Mouse (Mus musculus): ENCODE data around the gene Dcaf8. TPM values are rescaled to one million over a fixed set of nuclear protein-coding genes. Genes with fewer than 3 reads are reported as not detected.

Dcaf8 gene
- polyA plus RNA-seq, 1 experiment = 72.7 TPM

GRCm38 (mm10) chr1:172188891-172189290, 41.0 kb downstream of the Dcaf8 start:
- TF ChIP-seq CTCF (IDR thresholded peaks at IDR 0.05; ENCODE audit: control insufficient read depth, insufficient read depth, low read length) = peak; percentile 53
- no peak for TF ChIP-seq POLR2A (IDR thresholded peaks at IDR 0.05; ENCODE audit: borderline replicate concordance, control insufficient read depth, low read depth, low read length)
- 82% methylated on average over 4 of the region's 4 CpGs for WGBS
- no peak overlapping the region for H3K4me3 ChIP-seq (replicated peaks; ENCODE audit: control insufficient read depth, low read depth, low read length)
- H3K27ac ChIP-seq (ENCODE audit: control insufficient read depth, insufficient read depth, low read depth, low read length, poor library complexity) = no peak overlapping the region
- no peaks in the 10 kb centered on the region for H3K4me1 ChIP-seq (ENCODE audit: control insufficient read depth, insufficient read depth, low read length)

- no peak overlapping the region for H3K27ac ChIP-seq (ENCODE audit: control insufficient read depth, insufficient read depth, low read depth, low read length, poor library complexity)
- WGBS = 91% methylated on average over 2 of the region's 2 CpGs
- TF ChIP-seq CTCF (IDR thresholded peaks at IDR 0.05; ENCODE audit: control insufficient read depth, insufficient read depth, low read length) (no peak), POLR2A (IDR thresholded peaks at IDR 0.05; ENCODE audit: borderline replicate concordance, control insufficient read depth, low read depth, low read length) (no peak)
- no peak overlapping the region for H3K4me3 ChIP-seq (replicated peaks; ENCODE audit: control insufficient read depth, low read depth, low read length)
- no peaks in the 10 kb centered on the region for H3K4me1 ChIP-seq (ENCODE audit: control insufficient read depth, insufficient read depth, low read length)
Observed at GRCm38 (mm10) chr1:172191578-172191977, 43.7 kb downstream of the Dcaf8 start.

- Histone ChIP-seq H3K4me3 (replicated peaks; ENCODE audit: control insufficient read depth, low read depth, low read length) (no peak overlapping the region), H3K4me1 (ENCODE audit: control insufficient read depth, insufficient read depth, low read length) (no peaks in the 10 kb centered on the region), H3K27ac (ENCODE audit: control insufficient read depth, insufficient read depth, low read depth, low read length, poor library complexity) (no peak overlapping the region)
- 90% methylated on average over 3 of the region's 3 CpGs for WGBS
- TF ChIP-seq CTCF (IDR thresholded peaks at IDR 0.05; ENCODE audit: control insufficient read depth, insufficient read depth, low read length) (no peak), POLR2A (IDR thresholded peaks at IDR 0.05; ENCODE audit: borderline replicate concordance, control insufficient read depth, low read depth, low read length) (no peak)
Observed at GRCm38 (mm10) chr1:172192217-172192616, 44.3 kb downstream of the Dcaf8 start.

- WGBS = 85% methylated on average over 8 of the region's 8 CpGs
- TF ChIP-seq CTCF (IDR thresholded peaks at IDR 0.05; ENCODE audit: control insufficient read depth, insufficient read depth, low read length) (no peak), POLR2A (IDR thresholded peaks at IDR 0.05; ENCODE audit: borderline replicate concordance, control insufficient read depth, low read depth, low read length) (no peak)
- Histone ChIP-seq H3K4me3 (replicated peaks; ENCODE audit: control insufficient read depth, low read depth, low read length) (no peak overlapping the region), H3K27ac (ENCODE audit: control insufficient read depth, insufficient read depth, low read depth, low read length, poor library complexity) (no peak overlapping the region), H3K4me1 (ENCODE audit: control insufficient read depth, insufficient read depth, low read length) (no peaks in the 10 kb centered on the region)
Observed at GRCm38 (mm10) chr1:172194435-172194834, 46.6 kb downstream of the Dcaf8 start.

- Histone ChIP-seq H3K27ac (ENCODE audit: control insufficient read depth, insufficient read depth, low read depth, low read length, poor library complexity) (no peak overlapping the region), H3K4me3 (replicated peaks; ENCODE audit: control insufficient read depth, low read depth, low read length) (no peak overlapping the region), H3K4me1 (ENCODE audit: control insufficient read depth, insufficient read depth, low read length) (no peaks in the 10 kb centered on the region)
- TF ChIP-seq POLR2A (IDR thresholded peaks at IDR 0.05; ENCODE audit: borderline replicate concordance, control insufficient read depth, low read depth, low read length) (no peak), CTCF (IDR thresholded peaks at IDR 0.05; ENCODE audit: control insufficient read depth, insufficient read depth, low read length) (no peak)
- WGBS = 58% methylated on average over 3 of the region's 3 CpGs
Observed at GRCm38 (mm10) chr1:172197146-172197545, 49.3 kb downstream of the Dcaf8 start.

GRCm38 (mm10) chr1:172197851-172198250, 50.0 kb downstream of the Dcaf8 start:
- Histone ChIP-seq H3K4me1 (ENCODE audit: control insufficient read depth, insufficient read depth, low read length) (no peaks in the 10 kb centered on the region), H3K4me3 (replicated peaks; ENCODE audit: control insufficient read depth, low read depth, low read length) (no peak overlapping the region), H3K27ac (ENCODE audit: control insufficient read depth, insufficient read depth, low read depth, low read length, poor library complexity) (no peak overlapping the region)
- TF ChIP-seq POLR2A (IDR thresholded peaks at IDR 0.05; ENCODE audit: borderline replicate concordance, control insufficient read depth, low read depth, low read length) (no peak), CTCF (IDR thresholded peaks at IDR 0.05; ENCODE audit: control insufficient read depth, insufficient read depth, low read length) (no peak)
- 89% methylated on average over 5 of the region's 5 CpGs for WGBS

GRCm38 (mm10) chr1:172198316-172198715, 50.4 kb downstream of the Dcaf8 start:
- 94% methylated on average over 8 of the region's 8 CpGs for WGBS
- no peak for TF ChIP-seq CTCF (IDR thresholded peaks at IDR 0.05; ENCODE audit: control insufficient read depth, insufficient read depth, low read length)
- no peak for TF ChIP-seq POLR2A (IDR thresholded peaks at IDR 0.05; ENCODE audit: borderline replicate concordance, control insufficient read depth, low read depth, low read length)
- no peak overlapping the region for H3K27ac ChIP-seq (ENCODE audit: control insufficient read depth, insufficient read depth, low read depth, low read length, poor library complexity)
- H3K4me3 ChIP-seq (replicated peaks; ENCODE audit: control insufficient read depth, low read depth, low read length) = no peak overlapping the region
- H3K4me1 ChIP-seq (ENCODE audit: control insufficient read depth, insufficient read depth, low read length) = no peaks in the 10 kb centered on the region

- TF ChIP-seq POLR2A (IDR thresholded peaks at IDR 0.05; ENCODE audit: borderline replicate concordance, control insufficient read depth, low read depth, low read length) (no peak), CTCF (IDR thresholded peaks at IDR 0.05; ENCODE audit: control insufficient read depth, insufficient read depth, low read length) (no peak)
- H3K4me1 ChIP-seq (ENCODE audit: control insufficient read depth, insufficient read depth, low read length) = no peaks in the 10 kb centered on the region
- no peak overlapping the region for H3K4me3 ChIP-seq (replicated peaks; ENCODE audit: control insufficient read depth, low read depth, low read length)
- H3K27ac ChIP-seq (ENCODE audit: control insufficient read depth, insufficient read depth, low read depth, low read length, poor library complexity) = no peak overlapping the region
- WGBS = 92% methylated on average over 4 of the region's 4 CpGs
Observed at GRCm38 (mm10) chr1:172198996-172199395, 51.1 kb downstream of the Dcaf8 start.

- H3K27ac ChIP-seq (ENCODE audit: control insufficient read depth, insufficient read depth, low read depth, low read length, poor library complexity) = no peak overlapping the region
- H3K4me3 ChIP-seq (replicated peaks; ENCODE audit: control insufficient read depth, low read depth, low read length) = no peak overlapping the region
- H3K4me1 ChIP-seq (ENCODE audit: control insufficient read depth, insufficient read depth, low read length) = no peaks in the 10 kb centered on the region
- TF ChIP-seq CTCF (IDR thresholded peaks at IDR 0.05; ENCODE audit: control insufficient read depth, insufficient read depth, low read length) = no peak
- no peak for TF ChIP-seq POLR2A (IDR thresholded peaks at IDR 0.05; ENCODE audit: borderline replicate concordance, control insufficient read depth, low read depth, low read length)
- WGBS = 92% methylated on average over 5 of the region's 5 CpGs
Observed at GRCm38 (mm10) chr1:172200161-172200560, 52.3 kb downstream of the Dcaf8 start.
